Mouse (Mus musculus): Measurements from ENCODE around the gene Gxylt1.

DNA sequence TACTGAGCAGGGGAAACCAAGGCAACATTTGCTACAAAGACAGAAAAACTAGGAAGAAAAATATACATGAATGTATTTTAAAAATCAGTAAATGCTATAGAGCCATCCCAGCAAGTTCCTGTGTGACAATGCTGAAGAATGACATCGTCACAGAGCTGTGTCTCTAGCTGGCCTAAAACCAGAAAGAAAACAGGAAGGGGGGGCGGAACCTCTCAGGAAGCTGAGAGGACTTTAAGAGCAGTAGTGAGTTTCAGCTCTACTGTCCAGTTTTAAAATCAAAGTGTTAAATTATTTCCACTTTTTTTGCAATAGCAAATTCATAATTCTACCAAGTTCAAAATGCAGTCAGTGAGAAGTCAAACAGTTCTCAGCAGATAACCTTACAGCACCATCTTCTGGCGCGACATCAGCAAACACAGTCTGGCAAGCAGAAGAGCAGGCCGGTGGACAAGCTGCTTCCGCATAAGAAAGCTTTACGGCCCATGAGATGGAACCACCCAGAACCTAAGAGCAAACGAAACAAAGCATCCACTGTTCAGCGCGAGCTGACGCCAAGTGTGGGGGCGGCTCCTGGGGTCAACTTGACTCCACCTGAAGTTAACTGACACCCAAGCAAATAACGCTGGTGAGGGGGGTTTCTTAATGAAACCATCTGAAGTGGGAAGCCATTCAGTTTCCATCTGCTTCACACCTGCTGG lies 23.3 kb downstream of the Gxylt1 start:
- no peak for TF ChIP-seq POLR2A (IDR thresholded peaks at IDR 0.05; ENCODE audit: control insufficient read depth, low read depth, low read length)
- TF ChIP-seq CTCF (IDR thresholded peaks at IDR 0.05; ENCODE audit: control insufficient read depth, insufficient read depth, insufficient replicate concordance, low read depth, low read length), result no peak
